Mouse (Mus musculus) heart, embryonic 13.5 days (tissue): ENCODE results near the gene Gm28041. TPM values are rescaled to one million over a fixed set of nuclear protein-coding genes. Genes with fewer than 3 reads are reported as not detected.
"Not testable (repeated sequence)": the region's sequence is repeated elsewhere in the genome, so short reads cannot be mapped to it uniquely, and the experiment has no call there.

Source experiments
- ATAC-seq: fragments of 200-750 bp; cut with Nextera tagmentation; 2 replicates; pipeline ENCODE4 v1.8.0; 2017; ENCODE audit warnings: moderate TSS enrichment; ENCODE audit not compliant: insufficient number of reproducible peaks, low FRiP score, low TSS enrichment; ENCODE audit errors: extremely low read depth
- H3K27ac ChIP-seq: fragments of 300-500 bp; sonication (generic); replicated peaks from 2 replicates; pipeline ENCODE4 v1.5.1; 2015; ENCODE audit warnings: moderate library complexity, mild to moderate bottlenecking, inconsistent platforms
- H3K27me3 ChIP-seq: fragments of 300-500 bp; sonication (generic); replicated peaks from 2 replicates; pipeline ENCODE4 v1.6.1; 2015; ENCODE audit warnings: mild to moderate bottlenecking, inconsistent platforms
- H3K36me3 ChIP-seq: fragments of 300-500 bp; sonication (generic); 2 replicates; pipeline ENCODE4 v1.6.1; 2015; ENCODE audit warnings: mild to moderate bottlenecking, inconsistent platforms
- H3K4me1 ChIP-seq: fragments of 300-500 bp; sonication (generic); 2 replicates; pipeline ENCODE4 v1.6.1; 2015; ENCODE audit warnings: inconsistent platforms
- H3K4me2 ChIP-seq: fragments of 300-500 bp; sonication (generic); 2 replicates; pipeline ENCODE4 v1.6.1; 2015; ENCODE audit warnings: inconsistent platforms, mild to moderate bottlenecking, moderate library complexity
- H3K4me3 ChIP-seq: fragments of 300-500 bp; sonication (generic); 2 replicates; pipeline ENCODE4 v1.5.1; 2015; ENCODE audit warnings: moderate library complexity, mild to moderate bottlenecking, inconsistent platforms
- H3K9ac ChIP-seq: fragments of 300-500 bp; sonication (generic); 2 replicates; pipeline ENCODE4 v1.6.1; 2015; ENCODE audit warnings: inconsistent platforms, mild to moderate bottlenecking, moderate library complexity
- H3K9me3 ChIP-seq: fragments of 300-500 bp; sonication (generic); 2 replicates; pipeline ENCODE4 v1.6.1; 2016; ENCODE audit warnings: inconsistent platforms
- WGBS: fragments of 180-500 bp; shearing (Covaris S2); methylation state at CpG from one replicate; pipeline ENCODE4 v1.1.7; 2015; ENCODE audit warnings: mixed read lengths; 5-methylcytosine and 5-hydroxymethylcytosine counted together
- polyA plus RNA-seq: library from polyadenylated mRNA; unstranded; fragments of >200 nt; fragmentation: Nextera tagmentation; extraction: Ambion mirVana; gene quantifications from 2 replicates; pipeline ENCODE4 v1.2.1, GENCODE M21; 2015

Gene Gm28041
- polyA plus RNA-seq = 0.45 and 0.62 TPM in 2 replicates

DNA sequence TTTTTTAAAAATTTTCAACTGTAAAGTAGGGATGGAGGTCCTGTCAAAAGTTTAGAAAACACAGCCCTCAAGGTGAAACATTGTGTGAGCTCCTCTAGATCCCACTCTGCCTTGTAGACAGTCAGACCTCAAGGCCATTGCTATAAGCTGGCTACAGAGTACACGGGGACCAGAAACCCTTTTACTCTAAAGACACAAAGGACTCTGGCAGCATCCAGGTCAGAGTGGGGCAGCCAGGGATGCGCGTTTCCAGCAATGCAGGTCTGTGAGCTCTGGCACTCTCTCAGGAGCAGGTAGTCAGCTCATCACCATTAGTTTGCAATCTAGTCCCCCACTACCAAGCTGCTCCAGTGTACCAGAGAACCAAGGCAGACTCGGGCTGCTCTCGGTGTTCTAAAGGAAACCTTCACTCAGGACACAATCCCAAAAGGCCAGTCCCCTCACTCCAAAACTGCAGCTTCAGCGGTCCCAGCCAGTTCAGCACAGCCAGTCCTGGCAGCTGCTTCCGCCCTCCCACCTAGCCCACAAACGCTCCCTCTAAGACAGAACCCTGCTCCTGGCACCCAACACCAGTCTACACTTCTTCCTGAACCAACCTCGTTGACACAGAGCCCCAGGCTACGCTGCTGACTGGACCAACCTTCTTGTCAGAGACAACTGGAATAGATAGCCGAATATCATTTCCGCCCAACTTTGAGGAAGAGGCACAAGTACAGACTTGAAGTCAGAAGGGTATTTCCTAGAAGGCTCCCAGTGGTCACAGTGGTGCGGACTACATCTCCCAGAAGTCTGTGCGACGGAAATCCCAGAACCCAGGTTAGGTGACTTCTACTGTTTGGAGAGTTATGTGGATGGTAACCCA is at the start of gene Gm28041, which contains the start of gene Zfp456:
Gm28041 (minus strand) TSS at position 684 of the 862 bp plus-strand sequence.
Zfp456 (minus strand) TSS at position 761 of the 862 bp plus-strand sequence.
- H3K4me3 ChIP-seq = peak within 1 kb of the TSS; percentile 58
- 13% methylated on average over 15 of the region's 15 CpGs for WGBS
- not testable (repeated sequence) for H3K27me3 ChIP-seq, H3K36me3 ChIP-seq, H3K4me1 ChIP-seq, H3K27ac ChIP-seq, H3K9me3 ChIP-seq
- H3K4me2 ChIP-seq = peak within 1 kb of the TSS; percentile 68
- H3K9ac ChIP-seq = peak within 1 kb of the TSS; percentile 70
- peak; percentile 78; the same call in 1 of the 2 replicates for ATAC-seq

DNA sequence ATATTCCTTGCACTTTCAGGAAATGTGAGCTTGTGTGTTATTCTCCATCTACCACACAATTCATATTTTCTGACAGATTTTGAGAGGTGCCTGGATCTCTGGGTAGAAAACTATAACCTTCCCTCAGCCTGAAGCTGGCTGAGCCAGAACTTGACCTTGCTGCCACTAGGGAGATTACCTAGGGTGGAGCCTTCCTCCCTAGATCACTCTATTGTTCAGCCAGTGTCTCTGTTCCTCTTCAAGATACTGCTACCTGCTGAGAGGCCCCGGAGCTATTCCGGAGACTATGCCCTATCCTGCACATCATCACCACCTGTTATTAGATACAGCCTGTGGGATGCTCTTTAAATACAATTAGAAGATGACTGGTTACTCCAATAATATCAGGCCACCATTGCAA is 47.0 kb upstream of the Gm28041 start:
- H3K4me3 ChIP-seq, H3K4me1 ChIP-seq, H3K27me3 ChIP-seq, H3K9me3 ChIP-seq, H3K4me2 ChIP-seq, ATAC-seq, H3K36me3 ChIP-seq, H3K9ac ChIP-seq, H3K27ac ChIP-seq: not testable (repeated sequence)
- 65% methylated on average over 2 of the region's 2 CpGs for WGBS

DNA sequence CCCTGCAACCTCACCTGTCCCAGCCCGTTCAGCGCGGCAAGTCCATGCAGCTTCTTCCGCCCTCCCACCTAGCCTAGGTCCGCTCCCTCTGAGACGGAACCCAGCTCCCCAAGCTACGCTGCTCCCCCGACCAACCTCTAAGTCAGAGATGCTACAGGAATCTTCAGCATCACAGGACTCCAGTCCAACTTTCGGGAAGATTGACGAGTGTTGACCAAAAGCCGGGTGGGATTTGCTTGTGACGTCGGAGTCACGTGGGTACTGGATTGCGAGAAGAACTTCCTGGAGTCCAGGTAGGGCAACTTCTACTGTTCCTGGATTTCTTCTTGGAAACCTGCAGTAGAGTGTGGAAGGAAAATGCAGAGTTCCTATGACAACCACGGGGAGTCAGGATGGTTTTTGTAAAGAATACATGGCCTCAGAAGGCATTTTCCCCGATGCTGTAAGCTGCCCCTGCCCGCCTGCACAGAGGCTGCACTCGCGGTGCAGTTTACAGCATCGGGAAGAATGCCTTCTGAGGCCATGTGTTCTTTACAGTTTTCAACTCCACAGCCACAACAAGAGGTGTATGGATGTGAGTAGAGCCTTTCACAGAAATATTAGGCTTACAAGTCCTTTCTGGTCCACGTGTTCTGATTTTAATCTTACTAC is 45.8 kb upstream of the Gm28041 start, which contains the start of gene Zfp459:
Zfp459 (minus strand) TSS at position 212 of the 651 bp plus-strand sequence.
- peaks cover 7% of the 10 kb centered on the region for H3K4me1 ChIP-seq
- peak within 1 kb of the TSS; percentile 75 for H3K4me3 ChIP-seq
- H3K9ac ChIP-seq = peak within 1 kb of the TSS; percentile 79
- no peak within 1 kb of the TSS for H3K27ac ChIP-seq
- WGBS = 2% methylated on average over 22 of the region's 22 CpGs
- no peaks in the 10 kb centered on the region for H3K36me3 ChIP-seq
- no peaks in the 10 kb centered on the region for H3K9me3 ChIP-seq
- peak; percentile 61 for ATAC-seq
- peaks cover 4% of the 10 kb centered on the region; the same call in 1 of the 2 replicates for H3K27me3 ChIP-seq
- peak within 1 kb of the TSS; percentile 93 for H3K4me2 ChIP-seq

DNA sequence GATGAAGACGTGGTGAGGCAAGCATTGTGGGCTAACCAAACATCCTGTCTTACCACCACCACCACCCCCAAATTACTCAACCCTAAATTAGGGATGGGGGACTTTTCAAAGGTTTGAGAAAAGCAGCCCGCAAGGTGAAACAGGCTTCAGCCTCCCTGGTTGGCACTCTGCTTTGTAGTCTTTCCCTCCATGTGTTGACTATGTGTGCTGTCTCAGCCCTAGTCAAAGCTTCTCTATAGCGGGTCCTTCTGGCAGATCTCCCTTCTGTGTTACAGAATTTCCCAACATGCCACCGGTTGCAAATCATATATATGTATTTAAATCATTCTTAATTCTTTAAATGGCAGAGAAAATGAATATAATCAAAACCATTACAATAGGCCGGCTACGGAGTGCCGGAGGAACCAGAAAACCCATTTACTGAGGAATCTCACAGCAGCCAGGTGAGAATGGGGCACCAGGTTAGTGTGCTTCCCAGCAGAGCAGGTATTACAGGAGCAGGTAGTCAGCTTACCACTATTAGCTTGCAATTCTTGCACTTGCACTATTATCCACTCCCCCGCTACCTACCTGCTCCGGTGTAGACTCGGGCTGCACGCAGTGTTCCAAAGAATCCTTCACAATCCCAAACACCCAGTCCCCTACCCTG is 45.1 kb upstream of the Gm28041 start:
- 31% methylated on average over 11 of the region's 11 CpGs for WGBS
- Histone ChIP-seq H3K4me1 (peaks cover 7% of the 10 kb centered on the region), H3K36me3 (no peaks in the 10 kb centered on the region), H3K27ac (no peak overlapping the region), H3K4me2 (peak overlapping the region; percentile 93), H3K27me3 (peaks cover 4% of the 10 kb centered on the region; the same call in 1 of the 2 replicates), H3K9ac (peak overlapping the region; percentile 79), H3K9me3 (no peaks in the 10 kb centered on the region), H3K4me3 (peak overlapping the region; percentile 75)
- no peak for ATAC-seq

DNA sequence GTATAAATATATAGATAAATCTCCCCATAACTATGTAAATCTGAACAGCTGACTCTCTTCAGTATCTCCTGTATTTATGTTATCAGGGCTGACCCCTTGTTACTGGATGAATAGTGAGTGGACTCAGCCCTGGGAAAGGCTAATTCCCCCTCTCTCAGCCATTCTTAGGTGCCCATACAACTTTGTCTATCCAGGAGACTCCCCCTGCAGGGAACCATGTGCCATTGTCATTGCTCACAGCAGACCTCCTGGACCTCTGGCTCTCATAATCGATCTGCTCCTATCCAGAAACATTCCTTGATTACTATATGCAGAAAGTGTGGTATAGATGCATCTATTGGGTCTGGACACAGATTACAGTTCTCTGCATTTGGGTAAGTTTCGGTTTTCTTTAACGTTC is 41.3 kb upstream of the Gm28041 start:
- H3K4me1 ChIP-seq = peaks cover 7% of the 10 kb centered on the region
- H3K4me3 ChIP-seq = no peak overlapping the region
- H3K4me2 ChIP-seq = no peak overlapping the region
- H3K27me3 ChIP-seq = peaks cover 4% of the 10 kb centered on the region; the same call in 1 of the 2 replicates
- WGBS = 80% methylated on average over 3 of the region's 3 CpGs
- no peaks in the 10 kb centered on the region for H3K9me3 ChIP-seq
- no peak overlapping the region for H3K27ac ChIP-seq
- H3K9ac ChIP-seq = no peak overlapping the region
- no peaks in the 10 kb centered on the region for H3K36me3 ChIP-seq
- ATAC-seq = no peak

DNA sequence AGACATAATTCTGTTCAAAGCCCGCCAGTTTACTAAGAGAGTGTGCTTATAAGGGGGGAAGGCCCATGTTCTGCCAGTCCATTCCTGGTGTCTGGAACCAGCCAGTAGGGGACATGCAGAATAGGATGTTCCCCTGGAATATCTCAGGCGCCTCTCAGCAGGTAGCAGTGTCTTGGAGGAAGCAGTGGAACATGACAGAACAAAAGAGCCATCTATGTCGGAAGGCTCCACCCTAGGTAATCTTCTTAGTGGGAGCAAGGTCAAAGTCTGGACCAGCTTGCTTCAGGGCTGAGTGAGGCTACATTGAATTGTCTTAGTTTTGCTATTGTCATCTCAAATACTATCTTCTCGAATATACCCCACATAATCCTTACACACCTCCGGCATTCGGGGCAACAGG is 40.2 kb upstream of the Gm28041 start:
- Histone ChIP-seq H3K9me3 (no peaks in the 10 kb centered on the region), H3K4me3 (no peak overlapping the region), H3K27ac (no peak overlapping the region), H3K4me2 (no peak overlapping the region), H3K27me3 (peaks cover 4% of the 10 kb centered on the region; the same call in 1 of the 2 replicates), H3K9ac (no peak overlapping the region), H3K36me3 (no peaks in the 10 kb centered on the region), H3K4me1 (peaks cover 2% of the 10 kb centered on the region)
- 79% methylated on average over 6 of the region's 6 CpGs for WGBS
- ATAC-seq = no peak

DNA sequence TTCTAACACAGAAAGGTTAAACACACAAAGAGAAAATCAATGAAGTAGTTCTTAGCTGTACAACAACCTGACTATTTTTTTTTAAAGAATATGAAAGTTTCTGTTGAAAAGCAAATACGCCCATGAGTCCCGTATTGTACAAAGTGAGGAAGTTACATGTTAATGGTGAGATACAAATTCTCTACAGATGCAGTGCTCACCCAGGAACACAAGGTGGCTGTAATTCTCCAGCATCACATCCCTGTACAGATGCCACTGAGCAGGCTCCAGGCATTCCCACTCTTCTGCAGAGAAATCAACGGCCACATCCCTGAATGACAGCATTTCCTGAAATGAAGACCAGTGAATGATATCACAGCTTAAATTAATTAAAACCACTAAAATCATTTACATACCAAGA is 38.1 kb upstream of the Gm28041 start:
- not testable (repeated sequence) for H3K9ac ChIP-seq, H3K9me3 ChIP-seq, ATAC-seq, H3K27ac ChIP-seq, H3K4me3 ChIP-seq, H3K36me3 ChIP-seq, H3K4me1 ChIP-seq, H3K27me3 ChIP-seq, H3K4me2 ChIP-seq
- 54% methylated on average over 3 of the region's 3 CpGs for WGBS

DNA sequence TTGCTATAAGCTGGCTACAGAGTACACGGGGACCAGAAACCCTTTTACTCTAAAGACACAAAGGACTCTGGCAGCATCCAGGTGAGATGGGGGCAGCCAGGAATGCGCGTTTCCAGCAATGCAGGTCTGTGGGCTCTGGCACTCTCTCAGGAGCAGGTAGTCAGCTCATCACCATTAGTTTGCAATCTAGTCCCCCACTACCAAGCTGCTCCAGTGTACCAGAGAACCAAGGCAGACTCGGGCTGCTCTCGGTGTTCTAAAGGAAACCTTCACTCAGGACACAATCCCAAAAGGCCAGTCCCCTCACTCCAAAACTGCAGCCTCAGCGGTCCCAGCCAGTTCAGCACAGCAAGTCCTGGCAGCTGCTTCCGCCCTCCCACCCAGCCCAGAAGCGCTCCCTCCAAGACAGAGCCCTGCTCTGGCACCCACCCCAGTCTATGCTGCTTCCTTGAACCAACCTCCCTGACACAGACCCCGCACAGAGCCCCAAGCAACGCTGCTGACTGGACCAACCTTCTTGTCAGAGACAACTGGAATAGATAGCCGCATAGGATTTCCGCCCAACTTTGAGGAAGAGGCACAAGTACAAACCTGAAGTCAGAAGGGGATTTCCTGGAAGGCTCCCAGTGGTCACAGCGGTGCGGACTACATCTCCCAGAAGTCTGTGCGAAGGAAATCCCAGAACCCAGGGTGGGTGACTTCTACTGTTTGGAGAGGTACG is 23.8 kb upstream of the Gm28041 start, which contains the start of gene Zfp429:
Zfp429 (minus strand) TSS at position 637 of the 721 bp plus-strand sequence.
- not testable (repeated sequence) for H3K27ac ChIP-seq, H3K9me3 ChIP-seq, H3K4me1 ChIP-seq, H3K27me3 ChIP-seq
- 6% methylated on average over 16 of the region's 16 CpGs for WGBS
- Histone ChIP-seq H3K4me2 (peak within 1 kb of the TSS; percentile 68), H3K9ac (peak within 1 kb of the TSS; percentile 85), H3K4me3 (peak within 1 kb of the TSS; percentile 76), H3K36me3 (peaks cover 12% of the 10 kb centered on the region)
- peak; percentile 94 for ATAC-seq

DNA sequence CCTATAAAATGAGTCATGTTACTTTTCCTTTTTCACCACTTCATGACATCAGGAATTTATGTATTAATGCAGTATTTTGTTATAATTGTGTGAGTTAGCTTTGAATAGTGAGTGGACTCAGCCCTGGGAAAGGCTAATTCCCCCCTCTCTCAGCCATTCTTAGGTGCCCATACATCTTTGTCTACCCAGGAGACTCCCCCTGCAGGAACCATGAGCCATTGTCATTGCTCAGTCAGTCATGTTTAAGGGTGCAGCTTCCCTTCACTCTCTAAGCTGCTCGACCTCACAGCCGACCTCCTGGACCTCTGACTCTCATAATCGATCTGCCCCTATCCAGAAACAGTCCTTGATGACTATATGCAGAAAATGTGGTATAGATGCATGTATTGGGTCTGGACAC is 722 bp upstream of the Gm28041 start:
- H3K9me3 ChIP-seq, ATAC-seq, H3K4me2 ChIP-seq, H3K36me3 ChIP-seq, H3K27me3 ChIP-seq, H3K4me1 ChIP-seq, H3K9ac ChIP-seq, H3K4me3 ChIP-seq, H3K27ac ChIP-seq: not testable (repeated sequence)
- WGBS = 81% methylated on average over 3 of the region's 3 CpGs

DNA sequence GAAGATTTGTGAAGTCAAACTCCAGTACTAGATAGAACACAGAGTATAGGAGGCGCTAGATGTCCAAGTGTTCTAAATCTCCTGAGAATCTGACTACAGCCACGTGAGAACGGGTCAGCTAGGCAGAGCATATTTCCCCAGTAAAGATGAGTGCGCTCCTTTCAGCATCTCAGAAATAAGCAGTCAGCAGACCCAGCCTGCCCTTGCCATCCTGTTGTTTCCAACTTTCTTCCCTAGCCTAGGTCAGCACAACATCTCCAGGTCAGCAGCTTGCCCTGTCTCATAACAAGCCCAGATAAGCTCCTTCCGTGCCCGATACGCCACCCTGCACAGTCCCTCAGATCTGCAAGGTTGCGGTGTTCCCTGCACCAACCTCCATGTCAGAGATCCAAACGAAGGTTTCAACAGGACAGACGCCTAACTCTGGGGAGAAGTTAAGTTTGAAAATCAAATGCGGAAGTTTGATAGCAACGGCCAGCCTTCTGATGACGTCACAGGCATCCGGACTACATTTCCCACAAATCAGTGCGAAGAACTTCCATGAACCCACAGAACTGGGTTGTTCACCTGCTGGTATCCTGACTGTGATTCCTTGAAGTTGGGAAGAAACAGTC is 15.3 kb downstream of the Gm28041 start, which contains the start of the genes Gm28044 and Zfp953:
Gm28044 (minus strand) TSS at position 406 of the 614 bp plus-strand sequence.
Zfp953 (minus strand) TSS at position 475 of the 614 bp plus-strand sequence.
- peak; percentile 76 for ATAC-seq
- H3K9ac ChIP-seq = peak within 1 kb of the TSS; percentile 84
- WGBS = under 1% methylated on average over 15 of the region's 15 CpGs

More for the DNA sequence above, 15.3 kb downstream of the Gm28041 start, which contains the start of the genes Gm28044 and Zfp953:
- H3K9me3 ChIP-seq = no peaks in the 10 kb centered on the region
- no peaks in the 10 kb centered on the region for H3K27me3 ChIP-seq
- H3K36me3 ChIP-seq = no peaks in the 10 kb centered on the region
- H3K4me1 ChIP-seq = peaks cover 13% of the 10 kb centered on the region
- H3K27ac ChIP-seq = peak within 1 kb of the TSS; percentile 55; the same call in 1 of the 2 replicates
- H3K4me3 ChIP-seq = peak within 1 kb of the TSS; percentile 71
- peak within 1 kb of the TSS; percentile 72 for H3K4me2 ChIP-seq
